Comparison of ENCODE assay signal across 15 mouse cellular contexts in the genomic region with DNA sequence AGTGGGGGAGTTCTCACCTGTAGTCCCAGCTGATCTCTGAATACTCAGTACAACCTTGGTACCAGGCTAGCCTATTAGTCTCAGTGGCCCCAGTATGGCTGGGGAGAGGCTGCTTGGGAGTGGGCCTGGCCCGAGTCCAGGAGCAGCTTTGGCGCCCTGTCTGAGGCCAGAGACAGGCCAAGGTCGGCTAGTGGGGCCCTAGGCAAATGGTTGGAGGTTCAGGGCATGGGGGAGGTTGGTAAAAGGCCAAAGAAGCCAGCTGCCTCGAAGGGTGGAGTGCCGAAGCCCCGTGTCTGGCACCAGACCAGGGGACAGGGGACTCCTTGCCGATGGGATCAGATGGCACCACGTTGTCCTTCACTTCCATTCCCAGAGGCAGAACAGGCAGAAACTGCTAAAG.
DNase-seq lines count a peak whose midpoint lies in the region; ATAC-seq and TF ChIP-seq lines count a peak whose summit lies in the region.
"Had no signal": no experiment of that assay in that cellular context is flagged by ENCODE, and none has a peak within 500 bp of the region (broad histone marks: within the 10 kb centered on the region; RNA-seq: fewer than 3 reads in every experiment).

No protein-coding gene starts in this region.

- no peak overlapping the region for H3K4me3 ChIP-seq in midbrain, postnatal 0 days (ENCODE audit: low read depth, low read length)
- H3K4me3 ChIP-seq in midbrain, embryonic 15.5 days, result no peak overlapping the region
- H3K4me3 ChIP-seq in intestine, embryonic 15.5 days (replicated peaks), result no peak overlapping the region
- H3K4me3 ChIP-seq: forebrain, embryonic 15.5 days; hindbrain, embryonic 13.5 days; limb, embryonic 15.5 days; myocyte had no signal

- no peaks in the 10 kb centered on the region for H3K27me3 ChIP-seq in midbrain, postnatal 0 days (ENCODE audit: insufficient read depth, low read length)
- H3K27me3 ChIP-seq in midbrain, embryonic 15.5 days (replicated peaks), result no peaks in the 10 kb centered on the region
- H3K27me3 ChIP-seq in intestine, embryonic 15.5 days (replicated peaks), result no peaks in the 10 kb centered on the region
- H3K27me3 ChIP-seq: forebrain, embryonic 15.5 days; hindbrain, embryonic 13.5 days; limb, embryonic 15.5 days had no signal

- TF ChIP-seq CTCF in midbrain, postnatal 0 days (IDR thresholded peaks at IDR 0.05), result no peak

- ATAC-seq in midbrain, postnatal 0 days (ENCODE audit: low FRiP score), result no peak
- ATAC-seq in midbrain, embryonic 15.5 days (replicated peaks), result no peak
- peak; percentile 72; the same call in 1 of the 2 replicates for ATAC-seq in intestine, embryonic 15.5 days
- ATAC-seq: forebrain, embryonic 15.5 days had no signal

- no peak overlapping the region for H3K27ac ChIP-seq in midbrain, postnatal 0 days (ENCODE audit: low read depth, low read length)
- no peak overlapping the region for H3K27ac ChIP-seq in midbrain, embryonic 15.5 days
- H3K27ac ChIP-seq in intestine, embryonic 15.5 days, result no peak overlapping the region
- H3K27ac ChIP-seq: forebrain, embryonic 15.5 days; hindbrain, embryonic 13.5 days; limb, embryonic 15.5 days had no signal

- no peak overlapping the region for H3K4me2 ChIP-seq in midbrain, postnatal 0 days (ENCODE audit: low read depth, low read length, poor library complexity, severe bottlenecking)
- H3K4me2 ChIP-seq in midbrain, embryonic 15.5 days, result no peak overlapping the region
- H3K4me2 ChIP-seq in intestine, embryonic 15.5 days (replicated peaks), result no peak overlapping the region
- H3K4me2 ChIP-seq: forebrain, embryonic 15.5 days; hindbrain, embryonic 13.5 days; limb, embryonic 15.5 days had no signal

- H3K36me3 ChIP-seq in midbrain, postnatal 0 days (ENCODE audit: insufficient read depth, low read length), result no peaks in the 10 kb centered on the region
- no peaks in the 10 kb centered on the region for H3K36me3 ChIP-seq in midbrain, embryonic 15.5 days (replicated peaks)
- no peaks in the 10 kb centered on the region for H3K36me3 ChIP-seq in intestine, embryonic 15.5 days
- H3K36me3 ChIP-seq: forebrain, embryonic 15.5 days; hindbrain, embryonic 13.5 days; limb, embryonic 15.5 days had no signal

- peak; percentile 22 for DNase-seq in gastrocnemius, postnatal 10 days
- DNase-seq in gastrocnemius, adult 8-10 months (ENCODE audit: low spot score in 2 of 2), result no peak
- peak; percentile 57 for DNase-seq in midbrain, postnatal 0 days (ENCODE audit: low spot score)
- DNase-seq in testis, postnatal 14 days (ENCODE audit: low spot score), result peak; percentile 21
- no peak for DNase-seq in thymus, postnatal 0 days (ENCODE audit: low spot score)
- DNase-seq: gastrocnemius, postnatal 36 days; lung, adult 18-20 months; spleen, adult 18-20 months; thymus, adult 2 months had no signal

- no peak overlapping the region for H3K9ac ChIP-seq in midbrain, postnatal 0 days (replicated peaks; ENCODE audit: low read length, poor library complexity, severe bottlenecking)
- H3K9ac ChIP-seq in midbrain, embryonic 15.5 days, result no peak overlapping the region
- H3K9ac ChIP-seq in intestine, embryonic 15.5 days, result no peak overlapping the region
- H3K9ac ChIP-seq: forebrain, embryonic 15.5 days; hindbrain, embryonic 13.5 days; limb, embryonic 15.5 days had no signal

- H3K9me3 ChIP-seq in midbrain, postnatal 0 days (ENCODE audit: low read length), result no peaks in the 10 kb centered on the region
- H3K9me3 ChIP-seq in midbrain, embryonic 15.5 days, result no peaks in the 10 kb centered on the region
- no peaks in the 10 kb centered on the region for H3K9me3 ChIP-seq in intestine, embryonic 15.5 days
- H3K9me3 ChIP-seq: forebrain, embryonic 15.5 days; hindbrain, embryonic 13.5 days; limb, embryonic 15.5 days had no signal

- H3K4me1 ChIP-seq in midbrain, postnatal 0 days (ENCODE audit: insufficient read depth, low read length), result no peaks in the 10 kb centered on the region
- H3K4me1 ChIP-seq in midbrain, embryonic 15.5 days, result no peaks in the 10 kb centered on the region
- H3K4me1 ChIP-seq in intestine, embryonic 15.5 days (replicated peaks), result 0 out of 2 replicates have a peak, but pooled peaks cover 4% of the 10 kb centered on the region
- H3K4me1 ChIP-seq: forebrain, embryonic 15.5 days; hindbrain, embryonic 13.5 days; limb, embryonic 15.5 days had no signal

- 73% methylated on average over 8 of the region's 8 CpGs for WGBS in midbrain, postnatal 0 days
- WGBS in midbrain, embryonic 15.5 days, result 71% methylated on average over 8 of the region's 8 CpGs
- 66% methylated on average over 8 of the region's 8 CpGs for WGBS in intestine, embryonic 15.5 days

Comparison
In these comparisons a context has a peak if more than half of its experiments do, and no peak if none do; other contexts are left out.
1. DNase-seq: peak in gastrocnemius, postnatal 10 days (single experiment), midbrain, postnatal 0 days (single experiment) and testis, postnatal 14 days (single experiment); none in gastrocnemius, adult 8-10 months (0 of 2) and thymus, postnatal 0 days (single experiment).